Mouse (Mus musculus) bone marrow, adult 2 months (tissue): ENCODE measurements around the gene Ap4b1.

Experiments used
- CTCF ChIP-seq: fragments of 200-500 bp; IDR thresholded peaks from 2 replicates; pipeline ENCODE4 v1.5.1; 2011; ENCODE audit warnings: low read length, control low read depth; ENCODE audit not compliant: control insufficient read depth, insufficient read depth
- POLR2A ChIP-seq: fragments of 200-500 bp; IDR thresholded peaks from 2 replicates; pipeline ENCODE4 v1.6.1; 2011; ENCODE audit warnings: low read depth, mild to moderate bottlenecking, control low read depth, low read length, borderline replicate concordance; ENCODE audit not compliant: control insufficient read depth

GRCm38 (mm10) chr3:103780777-103781176 lies 28.5 kb upstream of the Ap4b1 start:
- TF ChIP-seq CTCF, result no peak
- TF ChIP-seq POLR2A, result no peak
